Mouse (Mus musculus) lung, embryonic 16.5 days (tissue): ENCODE results near the gene Kdm6b. TPM values are rescaled to one million over a fixed set of nuclear protein-coding genes. Genes with fewer than 3 reads are reported as not detected.

Experiments used
- ATAC-seq: fragments of 200-750 bp; cut with Nextera tagmentation; 2 replicates; pipeline ENCODE4 v1.8.0; 2017; ENCODE audit warnings: low read depth, mild to moderate bottlenecking, moderate library complexity
- H3K27ac ChIP-seq: fragments of 300-500 bp; sonication (generic); 2 replicates; pipeline ENCODE4 v1.5.1; 2014; ENCODE audit warnings: mild to moderate bottlenecking, control low read depth, low read length
- H3K27me3 ChIP-seq: fragments of 300-500 bp; sonication (generic); 2 replicates; pipeline ENCODE4 v1.6.1; 2014; ENCODE audit warnings: low read depth, low read length, mixed read lengths; ENCODE audit not compliant: control insufficient read depth, insufficient read depth
- H3K36me3 ChIP-seq: fragments of 300-500 bp; sonication (generic); 2 replicates; pipeline ENCODE4 v1.6.1; 2014; ENCODE audit warnings: low read length; ENCODE audit not compliant: control insufficient read depth, insufficient read depth
- H3K4me1 ChIP-seq: fragments of 300-500 bp; sonication (generic); replicated peaks from 2 replicates; pipeline ENCODE4 v1.6.1; 2014; ENCODE audit warnings: low read length, mixed read lengths; ENCODE audit not compliant: control insufficient read depth, insufficient read depth
- H3K4me2 ChIP-seq: fragments of 300-500 bp; sonication (generic); 2 replicates; pipeline ENCODE4 v1.6.1; 2014; ENCODE audit warnings: low read depth, low read length, control low read depth
- H3K4me3 ChIP-seq: fragments of 300-500 bp; sonication (generic); 2 replicates; pipeline ENCODE4 v1.5.1; 2014; ENCODE audit warnings: mild to moderate bottlenecking, low read length, control low read depth
- H3K9ac ChIP-seq: fragments of 300-500 bp; sonication (generic); 2 replicates; pipeline ENCODE4 v1.6.1; 2014; ENCODE audit warnings: low read length, control low read depth
- H3K9me3 ChIP-seq: fragments of 300-500 bp; sonication (generic); 2 replicates; pipeline ENCODE4 v1.6.1; 2016; ENCODE audit warnings: low read length; ENCODE audit not compliant: control insufficient read depth
- WGBS: fragments of 180-500 bp; shearing (Covaris S2); extraction: QIAGEN DNeasy Blood & Tissue Kit; methylation state at CpG from one replicate; pipeline ENCODE4 v1.1.7; 2014; 5-methylcytosine and 5-hydroxymethylcytosine counted together
- polyA plus RNA-seq: library from polyadenylated mRNA; unstranded; fragments of >200 nt; fragmentation: Nextera tagmentation; extraction: Ambion mirVana; gene quantifications from 2 replicates; pipeline ENCODE4 v1.2.1, GENCODE M21; 2015

The Kdm6b gene
- polyA plus RNA-seq: 25.2 and 26.0 TPM in 2 replicates

GRCm38 (mm10) chr11:69413221-69414181, at the start of gene Kdm6b:
TSS of gene Kdm6b (minus strand) at chr11:69413675.
- peak within 1 kb of the TSS; percentile 66 for H3K4me3 ChIP-seq
- H3K27ac ChIP-seq: peak within 1 kb of the TSS; percentile 99; the same call in 1 of the 2 replicates
- peaks cover 5% of the 10 kb centered on the region for H3K36me3 ChIP-seq
- ATAC-seq: no peak
- peak within 1 kb of the TSS; percentile 96 for H3K4me2 ChIP-seq
- WGBS: 30% methylated on average over 12 of the region's 12 CpGs
- peak within 1 kb of the TSS; percentile 83 for H3K9ac ChIP-seq
- H3K27me3 ChIP-seq: no peaks in the 10 kb centered on the region
- H3K4me1 ChIP-seq: peaks cover 46% of the 10 kb centered on the region
- no peaks in the 10 kb centered on the region for H3K9me3 ChIP-seq

GRCm38 (mm10) chr11:69461568-69461967, 48.1 kb upstream of the Kdm6b start:
- Histone ChIP-seq H3K9ac (no peak overlapping the region), H3K27ac (no peak overlapping the region), H3K4me1 (no peaks in the 10 kb centered on the region), H3K9me3 (no peaks in the 10 kb centered on the region; the same call in 1 of the 2 replicates), H3K4me2 (no peak overlapping the region), H3K27me3 (no peaks in the 10 kb centered on the region), H3K36me3 (no peaks in the 10 kb centered on the region), H3K4me3 (no peak overlapping the region)
- ATAC-seq: no peak
- WGBS: 29% methylated on average over 5 of the region's 5 CpGs

DNA sequence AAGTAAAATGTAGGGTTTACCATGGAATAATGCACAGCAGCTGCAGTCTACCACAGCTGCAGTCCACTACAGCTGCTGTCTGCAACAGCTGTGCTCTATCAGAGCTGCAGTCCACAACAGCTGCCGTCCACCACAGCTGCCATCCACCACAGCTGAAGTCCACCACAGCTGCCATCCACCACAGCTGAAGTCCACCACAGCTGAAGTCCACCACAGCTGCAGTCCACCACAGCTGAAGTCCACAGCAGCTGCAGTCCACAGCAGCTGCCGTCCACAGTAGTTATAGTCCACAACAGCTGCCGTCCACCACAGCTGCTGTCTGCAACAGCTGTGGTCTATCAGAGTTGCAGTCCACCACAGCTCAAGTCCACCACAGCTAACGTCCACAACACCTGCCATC, 46.4 kb upstream of the Kdm6b start:
- Histone ChIP-seq H3K4me3 (no peak overlapping the region), H3K4me1 (no peaks in the 10 kb centered on the region), H3K27ac (no peak overlapping the region), H3K27me3 (no peaks in the 10 kb centered on the region), H3K36me3 (no peaks in the 10 kb centered on the region), H3K9ac (no peak overlapping the region), H3K9me3 (no peaks in the 10 kb centered on the region; the same call in 1 of the 2 replicates), H3K4me2 (no peak overlapping the region)
- ATAC-seq: peak; percentile 75
- 43% methylated on average over 4 of the region's 4 CpGs for WGBS

- no peak overlapping the region for H3K4me2 ChIP-seq
- H3K4me3 ChIP-seq: no peak overlapping the region
- no peaks in the 10 kb centered on the region for H3K36me3 ChIP-seq
- 28% methylated on average over 6 of the region's 6 CpGs for WGBS
- H3K27me3 ChIP-seq: no peaks in the 10 kb centered on the region
- no peak overlapping the region for H3K27ac ChIP-seq
- peaks cover 8% of the 10 kb centered on the region; the same call in 1 of the 2 replicates for H3K4me1 ChIP-seq
- no peak overlapping the region for H3K9ac ChIP-seq
- no peaks in the 10 kb centered on the region for H3K9me3 ChIP-seq
- ATAC-seq: 0 out of 2 replicates have a peak, but pooled peaks have one; percentile 30
Measured at GRCm38 (mm10) chr11:69457006-69457579, 43.6 kb upstream of the Kdm6b start.

DNA sequence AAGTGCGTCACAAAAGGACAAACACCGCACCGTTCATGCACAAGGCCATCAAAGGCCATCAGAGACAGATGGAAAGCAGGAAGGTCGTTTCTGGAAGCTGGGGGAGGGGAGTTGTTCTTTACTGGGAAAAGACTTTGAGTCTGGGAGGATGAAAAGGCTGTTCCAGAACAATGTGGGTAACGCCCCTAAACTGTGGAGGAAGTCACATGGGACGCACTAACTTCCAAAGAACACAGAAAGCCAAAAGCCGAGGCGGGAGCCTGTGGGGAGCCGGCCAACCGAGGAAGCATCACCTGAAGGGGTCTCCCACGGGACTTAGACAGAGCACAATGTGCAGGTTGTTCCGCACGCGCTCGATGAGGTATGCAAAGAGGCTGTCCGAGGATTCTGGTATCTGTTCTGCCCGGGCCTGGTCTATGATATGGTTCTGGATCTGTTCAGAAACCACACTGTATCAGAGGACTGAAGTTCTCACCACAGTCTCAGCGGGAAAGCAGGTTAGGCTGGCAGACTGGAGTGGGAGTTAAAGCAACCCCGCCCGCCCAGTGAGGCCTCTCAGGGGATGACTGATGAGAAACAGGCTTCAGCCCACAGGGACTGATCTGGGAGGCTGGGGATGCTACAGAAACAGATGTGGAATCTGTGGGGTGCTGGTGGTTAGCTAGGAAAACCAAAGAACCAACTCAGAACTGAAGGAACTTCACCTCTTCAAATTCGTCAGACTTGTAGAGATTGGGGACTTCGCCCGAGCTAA, 38.8 kb upstream of the Kdm6b start:
- 48% methylated on average over 23 of the region's 23 CpGs for WGBS
- Histone ChIP-seq H3K36me3 (no peaks in the 10 kb centered on the region), H3K27me3 (no peaks in the 10 kb centered on the region), H3K4me2 (peak overlapping the region; percentile 41), H3K27ac (peak overlapping the region; percentile 69), H3K4me1 (peaks cover 8% of the 10 kb centered on the region; the same call in 1 of the 2 replicates), H3K9ac (peak overlapping the region; percentile 55), H3K4me3 (peak overlapping the region; percentile 27), H3K9me3 (no peaks in the 10 kb centered on the region)
- ATAC-seq: peak; percentile 66

GRCm38 (mm10) chr11:69447299-69447698, 33.8 kb upstream of the Kdm6b start:
- Histone ChIP-seq H3K27me3 (no peaks in the 10 kb centered on the region), H3K9me3 (no peaks in the 10 kb centered on the region), H3K27ac (no peak overlapping the region), H3K4me3 (no peak overlapping the region), H3K36me3 (no peaks in the 10 kb centered on the region), H3K4me2 (no peak overlapping the region), H3K4me1 (peaks cover 5% of the 10 kb centered on the region; the same call in 1 of the 2 replicates), H3K9ac (no peak overlapping the region)
- WGBS: 91% methylated on average over 7 of the region's 7 CpGs
- ATAC-seq: no peak

GRCm38 (mm10) chr11:69443328-69443727, 29.9 kb upstream of the Kdm6b start:
- H3K4me1 ChIP-seq: peaks cover 3% of the 10 kb centered on the region; the same call in 1 of the 2 replicates
- H3K27ac ChIP-seq: peak overlapping the region; percentile 7
- no peaks in the 10 kb centered on the region for H3K36me3 ChIP-seq
- H3K9ac ChIP-seq: no peak overlapping the region
- 9% methylated on average over 5 of the region's 5 CpGs for WGBS
- no peaks in the 10 kb centered on the region for H3K9me3 ChIP-seq
- peak; percentile 92 for ATAC-seq
- no peak overlapping the region for H3K4me3 ChIP-seq
- no peaks in the 10 kb centered on the region for H3K27me3 ChIP-seq
- no peak overlapping the region for H3K4me2 ChIP-seq

- ATAC-seq: no peak
- WGBS: 28% methylated on average over 3 of the region's 3 CpGs
Measured at GRCm38 (mm10) chr11:69437291-69437690, 23.8 kb upstream of the Kdm6b start.

More at GRCm38 (mm10) chr11:69437291-69437690, 23.8 kb upstream of the Kdm6b start:
- Histone ChIP-seq H3K4me3 (no peak overlapping the region), H3K4me2 (no peak overlapping the region), H3K4me1 (0 out of 2 replicates have a peak, but pooled peaks cover 1% of the 10 kb centered on the region), H3K27me3 (no peaks in the 10 kb centered on the region), H3K9ac (no peak overlapping the region), H3K27ac (no peak overlapping the region), H3K36me3 (no peaks in the 10 kb centered on the region), H3K9me3 (no peaks in the 10 kb centered on the region)
